Mouse (Mus musculus): ENCODE measurements at regions not wholly inside any gene's neighbourhood (a gene's known extent, or its start where the extent isn't known, plus 50 kb on each side); places are given as distances from the start of the nearest gene placed in this dataset.

- no peak for ATAC-seq (ENCODE audit: poor library complexity, severe bottlenecking)
Measured at GRCm38 (mm10) chr11:64156640-64157039, 77.4 kb upstream of the Cox10 start.

GRCm38 (mm10) chr11:64139483-64139882 lies 60.2 kb upstream of the Cox10 start:
- ATAC-seq (ENCODE audit: poor library complexity, severe bottlenecking), result no peak

- ATAC-seq (ENCODE audit: poor library complexity, severe bottlenecking), result no peak
Measured at GRCm38 (mm10) chr11:64138934-64139333, 59.7 kb upstream of the Cox10 start.

GRCm38 (mm10) chr11:64135766-64136165 lies 56.5 kb upstream of the Cox10 start:
- ATAC-seq (ENCODE audit: poor library complexity, severe bottlenecking), result no peak

GRCm38 (mm10) chr11:64135308-64135591 lies 56.0 kb upstream of the Cox10 start:
- ATAC-seq (ENCODE audit: poor library complexity, severe bottlenecking), result no peak

GRCm38 (mm10) chr11:64134571-64135307 lies 55.5 kb upstream of the Cox10 start:
- no peak for ATAC-seq (ENCODE audit: poor library complexity, severe bottlenecking)

Data from megakaryocyte, adult 5-6 weeks (primary cell).